Mouse (Mus musculus): ENCODE measurements around the gene 6330403K07Rik. TPM values are rescaled to one million over a fixed set of nuclear protein-coding genes. Genes with fewer than 3 reads are reported as not detected.

6330403K07Rik gene
- polyA plus RNA-seq, 1 experiment from 2014 or later: 718 TPM

Other genes starting within 250 kb of the 6330403K07Rik start
- gene Scimp, start 220.9 kb downstream of the 6330403K07Rik start, polyA plus RNA-seq (2015; fragmentation: Nextera tagmentation; extraction: Ambion mirVana): not detected in 2 replicates
- 85.6 and 93.1 TPM in 2 replicates for gene Rabep1, start 188.7 kb downstream of the 6330403K07Rik start, polyA plus RNA-seq (2015; fragmentation: Nextera tagmentation; extraction: Ambion mirVana)
- gene Nup88, start 63.5 kb downstream of the 6330403K07Rik start, polyA plus RNA-seq (2015; fragmentation: Nextera tagmentation; extraction: Ambion mirVana): 121 and 127 TPM in 2 replicates
- 68.2 and 70.4 TPM in 2 replicates for gene Rpain, start 63.3 kb downstream of the 6330403K07Rik start, polyA plus RNA-seq (2015; fragmentation: Nextera tagmentation; extraction: Ambion mirVana)
- 160 and 166 TPM in 2 replicates for gene C1qbp, start 50.5 kb downstream of the 6330403K07Rik start, polyA plus RNA-seq (2015; fragmentation: Nextera tagmentation; extraction: Ambion mirVana)
- gene Dhx33, start 29.1 kb downstream of the 6330403K07Rik start, polyA plus RNA-seq (2015; fragmentation: Nextera tagmentation; extraction: Ambion mirVana): 15.3 and 16.2 TPM in 2 replicates
- gene Mis12, start 13.9 kb downstream of the 6330403K07Rik start, polyA plus RNA-seq (2015; fragmentation: Nextera tagmentation; extraction: Ambion mirVana): 37.5 and 39.2 TPM in 2 replicates
- gene Derl2, start 13.7 kb downstream of the 6330403K07Rik start, polyA plus RNA-seq (2015; fragmentation: Nextera tagmentation; extraction: Ambion mirVana): 28.8 and 33.1 TPM in 2 replicates
- gene Nlrp1a, start 111.2 kb upstream of the 6330403K07Rik start, polyA plus RNA-seq (2015; fragmentation: Nextera tagmentation; extraction: Ambion mirVana): 0.04 and 0.05 TPM in 2 replicates
- gene Nlrp1b, start 197.2 kb upstream of the 6330403K07Rik start, polyA plus RNA-seq (2015; fragmentation: Nextera tagmentation; extraction: Ambion mirVana): 0.04 TPM in 1 of 2 replicates, not detected in the other

Measured in midbrain, embryonic 15.5 days (tissue).